Mouse (Mus musculus): Measurements from ENCODE around the gene Hps1. TPM values are rescaled to one million over a fixed set of nuclear protein-coding genes. Genes with fewer than 3 reads are reported as not detected.

The Hps1 gene
- total RNA-seq, 2 experiments from 2014 or later: 12.3 to 14.2 TPM

DNA sequence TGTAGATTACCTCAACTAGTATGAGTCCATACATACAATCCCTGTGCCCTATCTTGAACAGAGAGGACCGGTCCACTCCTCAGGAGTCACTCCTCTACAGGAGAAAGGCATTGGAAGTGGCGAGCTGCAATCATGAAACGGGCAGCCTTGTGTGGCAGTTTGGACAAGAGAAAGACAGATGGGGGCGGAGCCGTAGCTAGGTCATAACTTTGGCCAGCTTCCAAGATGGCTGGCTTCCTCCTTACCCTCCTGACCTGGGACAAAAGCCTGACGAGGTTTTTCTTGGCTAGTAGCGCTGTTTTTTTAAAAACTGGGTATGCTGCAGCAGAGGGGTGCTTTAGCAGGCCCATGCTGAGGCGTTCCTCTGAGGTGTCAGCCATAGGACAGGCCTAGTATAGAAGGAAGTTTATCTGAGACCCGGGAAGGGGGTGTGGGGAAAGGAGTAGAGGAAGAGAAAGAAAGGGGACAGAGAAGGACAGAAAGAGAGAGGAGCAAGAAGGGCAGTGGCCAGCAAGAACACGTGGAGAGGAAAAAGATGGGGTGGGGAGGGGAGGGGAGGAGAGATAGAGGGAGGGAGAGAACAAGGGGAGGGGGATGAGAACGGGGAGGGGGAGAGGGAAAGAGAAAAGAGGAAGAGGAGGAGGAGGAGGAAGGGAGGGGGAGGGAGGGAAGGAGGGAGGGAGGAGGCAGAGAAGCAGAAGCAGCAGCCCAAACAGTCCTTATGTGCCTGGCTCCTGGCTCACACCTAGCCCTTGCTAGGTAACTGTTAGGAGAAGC, 26.4 kb downstream of the Hps1 start:
- TF ChIP-seq CTCF (IDR thresholded peaks at IDR 0.05): no peak
- Histone ChIP-seq H3K27ac (no peak overlapping the region), H3K4me3 (peak overlapping the region; percentile 24)
- no peak for DNase-seq (ENCODE audit: extremely low spot score in 1 of 2, low spot score in 2 of 2)
- intact Hi-C loops (cut with DNase I): no loop called here

DNA sequence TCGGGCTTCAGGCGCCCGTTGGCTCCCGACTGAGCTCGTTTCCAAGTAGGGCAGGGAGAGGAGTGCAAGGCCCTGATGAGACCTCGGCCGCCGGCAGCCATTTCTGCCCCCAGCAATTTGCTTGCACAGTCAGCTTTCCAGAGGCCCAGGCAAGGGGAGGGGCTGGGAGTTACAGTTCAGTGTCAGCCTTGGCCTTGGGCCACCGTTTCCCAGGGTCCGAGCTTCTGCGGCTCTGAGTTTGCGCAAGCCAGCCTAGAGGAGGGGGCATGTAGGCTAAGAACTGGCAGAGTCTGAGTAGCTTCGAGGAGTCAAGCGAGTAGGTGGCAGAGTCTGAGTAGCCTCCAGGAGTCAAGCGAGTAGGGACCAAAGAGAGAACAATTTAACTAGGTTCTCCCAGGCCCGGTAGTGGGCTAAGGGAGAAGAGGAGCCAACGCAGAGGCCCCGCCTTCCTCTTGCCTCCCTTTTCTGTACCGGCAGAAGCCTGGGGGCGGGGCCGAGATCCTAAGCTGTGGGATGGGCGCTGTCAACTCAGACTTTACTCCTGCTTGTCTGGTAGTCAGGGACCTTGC, 27.3 kb downstream of the Hps1 start, which contains the start of gene Pyroxd2:
Gene Pyroxd2 (minus strand): TSS at position 413 of the 569 bp plus-strand sequence.
- no peak for TF ChIP-seq CTCF (IDR thresholded peaks at IDR 0.05)
- intact Hi-C loops (cut with DNase I): no loop called here
- H3K27ac ChIP-seq: peak within 1 kb of the TSS; percentile 45; the same call in 1 of the 2 replicates
- peak; percentile 40 to 49 for DNase-seq (ENCODE audit: extremely low spot score in 1 of 2, low spot score in 2 of 2)
- H3K4me3 ChIP-seq: peak within 1 kb of the TSS; percentile 24

DNA sequence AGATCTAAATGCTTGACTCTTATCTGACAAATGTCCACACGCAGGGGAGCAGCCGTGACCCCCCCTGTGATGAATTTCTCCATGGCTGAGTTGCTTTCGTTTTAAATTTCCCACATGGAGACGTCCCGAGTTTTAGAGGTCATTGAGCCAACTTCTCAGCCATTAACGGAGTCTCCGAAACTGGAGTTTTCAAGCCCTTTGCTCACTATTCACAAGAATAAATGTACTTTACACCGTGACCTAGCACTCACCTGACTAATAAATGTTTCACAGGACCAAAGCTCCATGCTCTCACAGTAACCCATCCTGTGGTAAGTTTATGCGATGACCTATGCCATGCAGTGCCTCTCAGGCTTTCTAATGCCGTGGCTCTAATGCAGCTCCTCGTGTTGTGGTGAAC, 29.6 kb downstream of the Hps1 start:
- intact Hi-C loops (cut with DNase I): no loop called here
- H3K27ac ChIP-seq: no peak overlapping the region
- no peak for TF ChIP-seq CTCF (IDR thresholded peaks at IDR 0.05)
- DNase-seq (ENCODE audit: extremely low spot score in 1 of 2, low spot score in 2 of 2): no peak
- H3K4me3 ChIP-seq: no peak overlapping the region

DNA sequence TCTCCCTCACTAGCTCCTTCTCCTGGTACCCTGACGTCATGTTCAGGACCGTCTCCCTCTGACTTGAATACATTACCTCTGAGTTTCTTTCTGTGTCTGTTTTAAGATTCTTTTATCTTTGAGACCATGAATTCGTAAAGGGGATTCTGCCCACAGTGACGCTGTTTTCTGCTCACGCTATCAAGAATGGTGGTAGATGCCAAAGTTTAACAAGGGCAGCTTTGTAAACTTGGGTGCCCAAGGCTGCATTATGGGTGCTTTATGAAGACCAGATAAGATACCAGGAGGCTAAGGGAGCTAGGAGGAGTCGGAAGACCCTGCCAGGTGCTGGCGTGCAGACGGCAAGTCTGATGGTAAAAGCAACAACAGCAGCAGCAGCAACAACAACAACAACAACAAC, 33.1 kb downstream of the Hps1 start:
- no peak overlapping the region for H3K4me3 ChIP-seq
- intact Hi-C loops (cut with DNase I): loop anchor here (10.0 kb wide), 2 partner anchors 312 to 542 kb away; partner anchors contain the start of genes Crtac1 and Sfrp5
- no peak for TF ChIP-seq CTCF (IDR thresholded peaks at IDR 0.05)
- no peak for DNase-seq (ENCODE audit: extremely low spot score in 1 of 2, low spot score in 2 of 2)
- H3K27ac ChIP-seq: no peak overlapping the region

DNA sequence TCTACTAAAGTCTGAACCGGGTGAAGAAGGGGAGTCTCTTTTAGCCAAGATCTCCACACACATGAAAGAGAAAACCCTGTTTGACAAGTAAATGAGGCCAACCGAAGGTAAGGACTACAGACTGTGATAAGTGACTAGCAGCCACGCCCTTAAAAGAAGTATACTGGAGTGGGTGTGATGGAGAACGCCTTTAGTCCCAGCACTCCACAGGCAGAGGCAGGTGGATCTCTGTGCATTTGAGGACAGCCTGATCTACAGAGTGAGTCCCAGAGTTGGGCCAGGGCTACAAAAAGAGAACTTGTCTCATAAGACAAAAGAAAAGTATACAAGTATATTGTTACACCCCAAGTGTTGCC, 33.9 kb downstream of the Hps1 start:
- no peak for DNase-seq (ENCODE audit: extremely low spot score in 1 of 2, low spot score in 2 of 2)
- intact Hi-C loops (cut with DNase I): loop anchor here (2.0 to 10.0 kb wide), 3 partner anchors 157 to 541 kb away; partner anchors contain the start of genes Crtac1 and Sfrp5
- H3K4me3 ChIP-seq: no peak overlapping the region
- TF ChIP-seq CTCF (IDR thresholded peaks at IDR 0.05): no peak
- H3K27ac ChIP-seq: no peak overlapping the region

DNA sequence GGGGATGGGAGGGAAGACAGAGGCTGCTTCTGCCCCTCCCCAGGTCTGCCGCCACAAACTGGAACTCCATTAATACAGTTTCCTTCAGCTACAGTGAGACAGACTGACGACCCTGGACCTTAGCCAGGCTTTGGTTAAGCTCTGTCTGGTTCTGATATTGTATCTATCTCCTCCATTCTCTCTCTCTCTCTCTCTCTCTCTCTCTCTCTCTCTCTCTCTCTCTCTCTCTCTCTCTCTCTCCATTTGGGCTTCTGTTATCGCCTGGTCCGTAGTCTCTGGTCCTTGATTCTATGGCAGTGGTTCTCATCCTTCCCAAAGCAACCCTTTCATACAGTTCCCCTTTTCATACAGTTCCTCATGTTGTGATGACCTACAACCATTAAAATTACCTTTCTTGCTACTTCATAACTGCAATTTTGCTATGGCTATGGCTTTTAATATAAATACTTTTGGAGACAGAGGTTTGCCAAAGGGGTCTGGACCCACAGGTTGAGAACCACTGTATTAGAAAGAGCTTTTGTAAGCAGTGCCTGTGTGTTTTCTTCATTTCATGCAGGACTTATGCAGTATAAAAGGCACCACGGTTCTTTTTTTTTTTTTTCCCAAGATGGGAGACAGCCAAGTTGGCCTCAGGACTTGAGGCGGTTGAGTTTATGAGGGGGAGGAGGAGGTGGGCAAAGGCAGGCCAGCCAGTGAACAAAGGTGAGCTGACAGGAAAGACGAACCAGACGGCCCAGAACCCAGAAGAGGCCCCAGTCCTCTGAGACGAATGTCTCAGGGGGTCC, 34.5 kb downstream of the Hps1 start:
- H3K4me3 ChIP-seq: no peak overlapping the region
- H3K27ac ChIP-seq: no peak overlapping the region
- TF ChIP-seq CTCF (IDR thresholded peaks at IDR 0.05): no peak
- intact Hi-C loops (cut with DNase I): loop anchor here (2.0 to 10.0 kb wide), 3 partner anchors 156 to 540 kb away; partner anchors contain the start of genes Crtac1 and Sfrp5
- DNase-seq (ENCODE audit: extremely low spot score in 1 of 2, low spot score in 2 of 2): no peak

DNA sequence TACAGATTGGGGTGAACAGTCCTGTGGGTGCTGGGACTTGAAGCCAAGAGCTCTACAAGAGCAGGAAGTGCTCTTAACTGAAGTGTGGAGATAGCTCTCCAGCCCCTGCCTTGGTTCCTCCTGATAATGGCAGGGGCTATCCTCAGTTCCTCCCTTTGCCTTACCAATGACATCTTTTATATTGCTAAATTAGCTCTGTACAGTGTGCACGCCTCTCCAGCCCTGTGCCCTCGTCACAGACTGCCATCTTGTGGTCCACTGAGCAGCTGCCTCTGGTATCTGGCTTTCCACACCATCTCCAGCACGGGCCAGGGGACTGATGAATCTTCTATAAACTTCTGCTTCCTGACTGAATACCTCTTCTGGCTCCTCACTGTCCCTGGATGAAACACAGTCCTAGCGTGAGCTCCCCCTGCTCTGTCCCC, 35.6 kb downstream of the Hps1 start:
- Histone ChIP-seq H3K27ac (no peak overlapping the region), H3K4me3 (no peak overlapping the region)
- TF ChIP-seq CTCF (IDR thresholded peaks at IDR 0.05): peak; percentile 80
- intact Hi-C loops (cut with DNase I): loop anchor here (1.0 to 10.0 kb wide), 5 partner anchors 83 to 539 kb away; partner anchors contain the start of genes Crtac1 and Sfrp5
- peak; percentile 57 to 60 for DNase-seq (ENCODE audit: extremely low spot score in 1 of 2, low spot score in 2 of 2)

DNA sequence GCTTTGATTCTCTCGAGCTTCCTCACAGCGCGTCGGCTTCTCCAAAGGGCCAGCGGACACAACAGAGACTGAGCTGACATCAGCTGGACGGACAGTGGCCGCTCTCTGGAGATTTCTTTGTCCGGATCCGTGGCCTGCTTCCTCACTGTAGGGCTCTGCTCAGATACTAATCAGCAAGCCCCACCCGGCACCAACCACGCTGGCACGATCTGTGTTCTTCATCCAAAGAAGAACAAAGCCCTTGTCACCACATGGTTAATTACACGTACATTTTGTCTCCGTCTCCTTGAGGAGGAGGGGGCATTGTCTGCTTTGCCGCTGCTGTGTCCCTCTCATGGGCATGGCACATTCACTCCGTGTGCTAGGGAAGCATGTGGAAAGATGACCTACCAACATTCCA, 36.5 kb downstream of the Hps1 start:
- TF ChIP-seq CTCF (IDR thresholded peaks at IDR 0.05): no peak
- Histone ChIP-seq H3K4me3 (no peak overlapping the region), H3K27ac (no peak overlapping the region)
- intact Hi-C loops (cut with DNase I): loop anchor here (5.0 to 10.0 kb wide), 3 partner anchors 308 to 538 kb away; partner anchors contain the start of genes Crtac1 and Sfrp5
- DNase-seq (ENCODE audit: extremely low spot score in 1 of 2, low spot score in 2 of 2): no peak

DNA sequence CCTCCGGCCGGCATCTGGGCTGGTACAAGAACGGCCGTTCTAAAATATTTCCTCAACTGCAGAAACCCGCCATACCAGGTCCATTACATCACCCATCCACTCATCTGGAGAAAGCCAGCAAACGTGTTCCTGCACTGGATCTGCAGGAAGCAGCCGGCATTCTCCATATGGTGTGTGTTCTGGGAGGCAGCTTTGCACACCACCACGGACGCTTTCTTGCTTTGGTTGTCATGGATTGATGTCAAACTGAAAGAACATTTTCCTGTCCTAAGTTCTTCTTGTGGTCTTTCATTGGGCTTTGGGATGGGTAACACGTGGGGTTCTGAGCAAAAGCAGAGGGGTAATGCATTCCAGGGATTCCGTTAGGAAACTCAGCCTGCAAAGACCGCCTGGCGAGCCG, 37.9 kb downstream of the Hps1 start:
- TF ChIP-seq CTCF (IDR thresholded peaks at IDR 0.05): no peak
- intact Hi-C loops (cut with DNase I): loop anchor here (5.0 to 10.0 kb wide), 3 partner anchors 307 to 537 kb away; partner anchors contain the start of genes Crtac1 and Sfrp5
- Histone ChIP-seq H3K4me3 (no peak overlapping the region), H3K27ac (no peak overlapping the region)
- no peak for DNase-seq (ENCODE audit: extremely low spot score in 1 of 2, low spot score in 2 of 2)

DNA sequence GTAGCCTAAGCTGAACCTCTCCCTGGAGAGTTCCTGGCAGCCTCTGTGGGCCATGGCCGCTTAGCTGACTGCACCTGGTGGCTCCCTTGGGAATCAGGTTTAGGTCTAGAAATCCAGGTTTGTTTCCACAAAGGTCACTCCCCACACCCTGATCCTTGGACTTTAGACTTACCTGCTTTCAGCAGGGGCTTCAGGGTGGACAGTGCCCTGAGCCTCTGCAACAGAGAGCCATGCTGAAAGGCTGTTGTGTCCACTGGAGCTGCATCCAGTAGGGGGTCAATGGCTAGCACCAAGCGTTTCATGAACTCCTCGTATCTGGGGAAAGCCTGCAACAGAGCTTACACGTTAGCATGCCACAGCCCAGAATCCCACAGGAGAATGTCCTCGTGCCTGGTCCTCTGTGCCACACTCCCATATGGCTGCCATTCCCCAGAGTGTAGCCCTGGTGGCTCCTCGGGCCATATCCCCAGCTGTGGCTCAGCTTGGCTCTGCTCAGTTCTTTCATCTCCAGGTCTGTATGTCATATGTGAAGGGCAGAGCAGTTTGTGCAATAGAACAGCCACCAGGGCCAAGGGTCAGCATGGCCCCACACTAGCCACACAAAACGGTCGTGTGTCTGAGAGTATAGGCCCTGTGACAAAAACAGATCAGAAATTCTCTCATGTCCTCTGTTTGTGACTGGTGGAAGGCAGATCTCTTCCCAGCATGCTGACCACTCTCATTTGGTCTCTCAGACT, 39.4 kb downstream of the Hps1 start:
- no peak overlapping the region for H3K4me3 ChIP-seq
- no peak for TF ChIP-seq CTCF (IDR thresholded peaks at IDR 0.05)
- intact Hi-C loops (cut with DNase I): loop anchor here (5.0 to 10.0 kb wide), 3 partner anchors 306 to 536 kb away; partner anchors contain the start of genes Crtac1 and Sfrp5
- no peak for DNase-seq (ENCODE audit: extremely low spot score in 1 of 2, low spot score in 2 of 2)
- no peak overlapping the region for H3K27ac ChIP-seq

DNA sequence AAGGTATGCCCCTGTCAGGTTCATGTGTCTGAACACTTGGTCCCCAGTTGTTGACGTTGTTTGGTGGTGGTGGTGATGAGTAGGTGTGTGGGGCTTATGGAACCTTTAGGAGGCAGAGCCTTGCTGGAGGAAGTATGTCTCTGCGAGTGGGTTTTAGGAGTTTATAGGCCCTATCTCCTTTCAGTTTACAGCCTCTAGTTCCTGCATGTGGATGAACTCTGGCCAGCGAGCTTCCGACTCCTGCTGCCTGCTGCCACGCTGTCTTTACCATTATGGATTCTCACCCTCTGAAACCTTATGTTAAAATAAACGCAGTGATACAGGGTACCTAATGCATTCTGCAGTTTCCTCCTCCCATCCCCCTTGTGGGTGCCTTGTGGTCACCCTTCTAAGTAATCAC, 40.0 kb downstream of the Hps1 start:
- H3K27ac ChIP-seq: no peak overlapping the region
- no peak for TF ChIP-seq CTCF (IDR thresholded peaks at IDR 0.05)
- no peak overlapping the region for H3K4me3 ChIP-seq
- DNase-seq (ENCODE audit: extremely low spot score in 1 of 2, low spot score in 2 of 2): no peak
- intact Hi-C loops (cut with DNase I): loop anchor here (5.0 to 10.0 kb wide), 3 partner anchors 305 to 535 kb away; partner anchors contain the start of genes Crtac1 and Sfrp5

Data from left cerebral cortex, adult 2 months (tissue).